Mouse (Mus musculus): ENCODE data around the gene Phactr3.

Gene Phactr3

DNA sequence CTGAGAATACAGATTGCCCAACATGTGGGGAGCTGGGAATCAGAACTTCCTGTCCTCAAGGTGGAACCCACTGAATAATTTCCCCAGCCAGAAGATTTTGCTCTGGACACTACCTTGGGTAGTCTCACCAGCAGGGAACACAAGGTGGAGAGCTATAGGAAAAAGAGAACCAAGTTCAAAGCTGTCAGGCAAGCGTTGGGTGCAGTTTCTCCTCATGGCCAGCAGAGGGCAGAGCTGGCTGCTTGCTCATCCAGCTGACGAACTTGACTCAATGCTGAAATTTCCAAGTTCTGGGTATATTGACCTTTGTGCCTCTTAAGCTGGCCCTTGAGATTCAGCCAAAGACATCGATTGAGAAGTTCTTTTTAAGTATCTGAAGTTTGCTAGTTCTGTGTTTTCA, 18.7 kb downstream of the Phactr3 start:
- DNase-seq, result peak; percentile 70

DNA sequence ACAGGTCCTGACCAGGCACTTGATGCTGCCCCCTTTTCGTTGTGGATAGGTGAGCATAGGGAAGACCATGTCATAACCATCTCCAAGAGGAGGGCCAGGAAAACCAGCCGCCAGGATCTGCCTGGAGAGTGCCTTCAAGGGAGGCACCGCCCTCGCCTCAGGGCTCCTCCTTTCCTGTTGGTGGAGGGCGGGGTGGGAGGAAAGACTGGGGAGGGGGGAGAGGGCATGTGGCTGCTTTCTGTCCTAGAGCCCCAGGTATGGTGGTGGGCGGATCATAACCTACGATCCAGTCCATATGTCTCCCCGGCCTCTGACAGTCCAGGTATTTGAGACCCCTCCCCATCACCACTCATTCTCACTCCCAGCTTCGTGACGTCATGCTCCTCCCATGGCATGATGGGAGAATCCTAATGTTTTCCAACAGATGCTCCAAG, 22.7 kb downstream of the Phactr3 start:
- peak; percentile 85 for DNase-seq

DNA sequence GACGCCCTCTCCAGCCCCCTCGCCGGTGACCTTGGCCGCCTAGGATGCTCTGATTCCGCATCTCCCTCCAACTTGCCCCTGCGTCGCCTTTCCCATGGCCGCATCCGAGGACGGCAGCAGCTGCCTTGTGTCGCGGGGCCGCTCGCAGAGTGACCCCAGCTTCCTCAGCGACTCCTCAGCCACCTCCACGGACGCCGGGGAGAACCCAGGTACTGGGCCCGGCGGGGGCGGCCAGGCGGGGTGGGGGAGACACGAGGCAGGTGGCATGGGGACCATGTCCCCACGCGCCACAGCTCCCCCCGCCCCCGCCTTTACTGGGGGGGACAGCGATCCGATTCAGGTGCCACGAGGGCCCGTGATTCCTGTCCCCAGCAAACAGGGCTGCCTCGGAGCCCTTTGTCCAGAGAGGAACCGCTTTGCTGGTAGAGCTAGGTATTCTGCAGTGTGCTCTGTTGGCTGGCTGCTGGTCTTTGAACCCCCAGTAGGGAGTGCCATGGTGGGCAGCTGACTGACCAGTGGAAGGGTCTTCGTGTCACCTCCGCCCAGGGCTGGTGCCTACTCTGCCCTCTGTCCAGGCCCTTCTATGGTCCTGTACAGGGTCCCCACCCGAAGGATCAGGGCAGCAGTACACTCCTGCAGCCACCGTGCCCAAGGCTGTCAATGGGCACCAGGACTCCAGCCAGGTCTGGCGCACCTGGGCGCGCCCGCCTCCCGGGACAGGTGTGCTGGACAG, 23.7 kb downstream of the Phactr3 start:
- DNase-seq, result peak; percentile 49

DNA sequence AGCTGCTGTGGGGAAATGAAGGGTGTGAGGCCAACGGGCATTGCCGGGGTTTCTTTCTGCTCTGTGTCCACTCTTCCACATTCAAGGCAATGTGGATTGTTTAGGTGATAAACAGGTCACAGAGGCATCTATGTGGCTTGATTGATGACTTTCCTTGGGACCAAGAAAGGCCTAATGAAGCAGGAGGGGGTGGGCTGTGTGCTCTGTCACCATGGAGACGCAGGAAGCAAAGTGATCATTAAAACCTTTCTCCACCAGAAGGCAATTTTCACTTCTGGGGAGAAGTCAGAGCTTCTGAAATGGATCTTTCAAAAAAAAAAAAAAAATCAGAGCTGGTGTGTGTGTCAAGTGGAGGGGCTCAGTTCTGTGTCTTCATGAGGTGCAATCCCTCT, 24.2 kb downstream of the Phactr3 start:
- DNase-seq, result no peak

DNA sequence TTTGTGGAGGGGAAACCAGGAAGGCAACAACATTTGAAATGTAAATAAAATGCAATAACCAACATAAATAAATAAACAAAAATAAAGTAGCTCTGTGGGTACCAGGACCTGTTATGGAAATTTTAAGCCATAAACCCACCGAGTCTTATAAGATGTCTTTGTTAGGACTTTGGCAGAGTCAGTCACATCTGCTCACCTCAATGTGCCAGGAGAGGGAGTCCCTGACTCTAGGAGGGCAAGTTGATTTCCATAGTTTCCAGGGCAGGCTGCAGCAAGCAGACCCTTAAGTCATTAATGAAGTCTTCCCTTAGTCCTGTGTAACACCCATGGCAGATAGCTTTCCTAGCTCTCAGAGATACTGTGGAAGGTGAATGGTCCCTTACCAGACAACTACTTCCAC, 25.1 kb downstream of the Phactr3 start:
- DNase-seq, result no peak

DNA sequence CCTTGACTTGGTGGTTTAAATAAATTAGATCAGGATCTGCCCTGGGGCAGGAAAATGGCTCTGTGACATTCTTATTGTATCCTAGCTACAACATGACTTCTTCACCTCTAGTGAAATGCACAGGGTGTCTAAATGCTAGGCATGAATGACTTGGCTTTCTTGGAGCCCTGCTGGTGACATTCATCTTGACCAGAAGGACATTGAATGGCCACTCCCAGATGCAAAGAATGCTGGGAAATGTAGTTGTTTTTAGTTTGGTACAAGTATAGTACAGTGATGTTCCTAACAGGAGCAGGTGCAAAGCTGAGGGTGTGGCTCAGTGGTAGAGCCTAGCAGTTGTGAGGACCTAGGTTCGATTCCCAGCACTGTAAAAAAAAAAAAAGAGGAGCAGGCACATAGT, 30.5 kb downstream of the Phactr3 start:
- DNase-seq, result no peak

DNA sequence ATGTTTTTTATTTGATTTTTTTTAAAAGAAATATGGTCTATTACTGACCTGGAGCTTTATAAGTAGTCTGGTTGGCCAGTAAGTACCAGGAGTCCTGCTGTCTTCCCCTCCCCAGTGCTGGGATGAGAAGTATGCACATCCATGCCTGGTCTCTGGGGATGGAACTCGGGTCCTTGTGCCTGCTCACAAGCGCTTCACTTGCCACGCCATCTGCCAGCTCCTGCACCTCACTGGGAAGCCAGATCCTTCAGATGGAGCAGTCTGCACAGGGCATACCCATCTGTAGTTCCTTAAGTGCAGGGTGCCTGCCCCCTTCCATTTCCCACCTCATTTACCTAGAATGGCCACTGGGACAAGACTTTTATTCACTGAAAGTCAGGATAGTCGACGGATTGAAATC, 31.9 kb downstream of the Phactr3 start:
- no peak for DNase-seq

DNA sequence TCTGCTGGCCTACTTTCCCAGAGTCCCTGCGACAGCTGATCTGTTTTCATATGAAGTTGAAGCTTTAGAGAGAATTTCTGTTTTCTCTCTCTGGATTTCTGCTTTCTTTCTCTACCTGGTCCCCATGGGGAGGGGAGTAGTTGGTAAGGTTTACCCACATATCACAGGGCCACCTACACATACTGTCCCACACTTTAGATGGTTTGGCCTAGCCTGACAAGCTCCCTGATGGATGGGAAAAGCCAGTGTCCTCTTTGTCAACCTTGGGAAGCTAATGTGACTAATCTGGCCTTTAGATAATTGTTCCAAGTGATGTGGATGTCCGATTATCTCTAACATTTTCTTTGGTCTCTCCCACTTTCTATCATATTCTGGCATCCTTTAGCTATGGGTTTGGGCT, 34.8 kb downstream of the Phactr3 start:
- no peak for DNase-seq

DNA sequence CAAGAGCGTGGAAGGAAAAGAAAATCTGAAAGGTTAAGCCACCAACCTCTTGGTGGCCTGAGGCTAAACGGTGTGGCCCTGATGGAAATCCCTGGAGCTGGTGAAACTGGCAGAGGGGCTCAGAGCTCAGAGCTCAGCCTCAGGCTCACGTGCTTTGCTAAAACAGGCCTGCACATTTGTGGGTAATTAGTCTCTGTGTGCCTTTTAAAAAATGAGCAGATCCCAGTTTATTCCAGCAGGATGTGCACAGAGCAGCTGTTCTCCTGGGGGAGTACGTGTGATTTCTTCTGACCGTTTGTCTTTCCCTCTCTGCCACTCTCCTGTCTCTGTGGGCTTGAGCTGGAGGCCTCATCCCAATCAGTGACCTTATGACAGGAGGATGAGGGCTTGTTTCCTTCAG, 35.4 kb downstream of the Phactr3 start:
- no peak for DNase-seq

DNA sequence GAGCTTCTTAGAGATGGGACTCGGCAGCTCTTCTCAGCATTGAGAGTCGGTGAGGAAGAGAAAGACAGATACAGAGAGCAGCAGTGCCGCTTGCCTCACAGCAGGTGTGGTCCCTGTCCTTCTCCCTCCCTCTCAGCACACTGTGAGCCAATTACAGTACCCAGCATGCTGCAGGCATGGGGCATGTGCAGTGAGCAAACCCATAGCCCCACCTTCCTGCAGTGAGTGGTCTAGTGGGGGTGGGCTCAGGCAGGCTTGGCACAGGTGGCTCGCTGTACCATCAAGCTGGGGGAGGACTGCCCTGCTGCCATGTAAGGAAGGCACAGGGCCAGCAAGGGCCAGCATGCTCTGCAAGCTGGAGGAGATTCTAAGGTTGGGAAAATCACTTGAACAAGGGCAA, 35.8 kb downstream of the Phactr3 start:
- DNase-seq, result peak; percentile 46

DNA sequence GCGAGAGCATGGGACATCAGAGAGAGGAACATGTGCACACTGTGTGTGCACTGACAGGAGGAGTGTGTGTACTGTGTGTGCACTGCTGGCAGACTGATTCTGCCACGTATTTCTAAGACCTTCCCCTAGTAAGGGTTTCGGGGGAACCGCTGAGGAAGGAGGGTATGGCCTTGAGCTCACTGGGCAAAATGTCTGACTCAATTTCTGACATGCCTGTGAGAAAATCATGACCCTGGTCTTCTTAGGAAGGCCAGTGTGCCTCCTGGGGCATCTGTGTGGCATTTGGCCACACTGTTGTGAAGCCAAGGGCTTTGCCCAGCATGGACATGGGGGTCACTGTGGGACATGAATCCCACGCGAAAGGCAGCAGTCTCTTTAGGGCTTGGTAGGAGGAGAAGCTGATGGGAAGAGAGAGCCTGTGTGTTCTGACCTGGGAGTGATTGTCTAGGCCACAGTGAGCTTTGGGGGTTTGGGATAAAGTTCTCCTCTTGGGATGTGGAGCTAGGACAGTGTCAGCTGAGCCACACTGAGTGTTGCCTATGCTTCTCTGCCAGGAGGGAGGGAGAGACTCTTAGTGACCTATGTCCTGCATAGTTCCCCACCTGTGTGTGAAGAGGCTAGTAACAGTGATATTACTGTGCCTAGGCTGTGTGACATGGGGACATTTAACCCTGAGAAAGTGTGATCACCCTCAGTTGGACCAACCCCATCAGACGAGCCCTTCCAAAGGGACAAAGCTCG, 36.6 kb downstream of the Phactr3 start:
- DNase-seq, result no peak

DNA sequence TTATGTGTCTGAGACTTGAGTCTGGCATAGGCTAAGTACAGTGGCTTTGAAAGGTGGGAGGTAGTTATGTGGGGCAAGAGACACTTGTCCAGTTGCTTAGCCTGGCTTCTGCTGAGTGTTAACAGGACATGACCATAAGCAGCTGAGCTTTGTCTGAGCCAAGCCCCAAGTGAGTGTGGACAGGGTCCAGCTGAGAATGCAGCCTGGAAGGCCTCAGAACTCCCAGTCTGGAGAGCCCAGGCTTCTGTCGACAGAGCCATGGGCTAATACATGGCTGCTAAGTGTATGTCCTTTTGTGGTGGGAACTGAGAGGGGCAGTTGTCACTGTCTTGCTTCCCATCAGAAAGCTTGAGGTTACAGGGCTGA, 37.1 kb downstream of the Phactr3 start:
- no peak for DNase-seq

DNA sequence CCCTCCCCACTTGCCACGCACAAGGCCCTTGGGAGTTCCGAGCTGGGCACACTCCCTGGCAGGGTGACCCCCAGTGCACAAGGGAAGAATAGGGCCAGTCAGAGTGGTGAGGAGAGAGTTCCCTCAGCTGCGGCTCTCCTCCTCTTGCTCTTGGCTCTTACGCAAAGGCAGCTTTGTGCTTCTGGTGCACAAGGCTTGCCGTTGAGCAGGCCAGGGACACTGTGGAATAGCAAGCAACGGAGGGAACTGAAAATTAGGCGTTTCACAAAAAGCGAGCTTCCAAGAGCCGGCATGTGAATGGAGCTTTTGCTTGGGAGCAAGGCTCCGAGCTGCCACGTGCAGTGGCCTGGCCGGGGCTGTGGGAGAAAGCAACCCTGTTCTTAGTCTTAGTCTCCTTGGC, 40.2 kb downstream of the Phactr3 start:
- peak; percentile 63 for DNase-seq

DNA sequence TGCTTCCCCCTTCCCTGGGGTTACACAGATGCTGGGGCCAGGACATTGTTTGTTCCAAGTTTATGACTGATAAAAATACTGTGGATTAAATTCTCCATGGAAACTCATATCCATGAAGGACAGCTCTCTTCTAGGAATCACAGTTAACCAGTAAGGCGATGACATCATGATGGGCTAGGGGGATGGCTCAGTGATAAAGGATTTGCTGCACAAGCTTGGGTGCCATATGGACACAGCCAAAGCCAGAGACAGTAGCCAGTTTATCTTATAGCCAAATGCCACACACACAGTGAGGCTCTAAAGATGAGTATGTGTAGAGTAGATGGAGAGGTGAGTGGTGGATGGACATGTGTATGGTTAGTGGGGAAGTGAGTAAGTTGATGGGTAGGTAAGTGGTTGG, 45.2 kb downstream of the Phactr3 start:
- no peak for DNase-seq

DNA sequence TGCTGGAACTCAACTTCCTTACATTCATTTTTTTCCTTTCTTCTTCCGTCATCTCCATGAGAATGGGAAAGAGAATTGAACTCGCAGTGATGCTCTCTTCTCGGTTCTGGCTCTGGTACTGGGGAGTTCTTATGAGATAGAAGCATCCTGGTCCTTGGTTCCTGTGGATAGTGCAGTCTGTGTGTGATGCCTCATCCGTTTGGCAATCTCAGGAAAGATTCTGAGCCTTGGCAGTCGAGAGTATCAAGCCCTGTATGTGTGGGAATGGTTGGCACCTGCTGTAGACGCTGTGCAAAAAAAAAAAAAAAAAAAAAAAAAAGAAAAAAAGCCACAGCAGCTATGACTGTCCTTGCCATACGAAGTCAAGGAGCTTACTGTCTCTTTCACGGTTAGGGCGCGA, 47.2 kb downstream of the Phactr3 start:
- DNase-seq, result no peak

DNA sequence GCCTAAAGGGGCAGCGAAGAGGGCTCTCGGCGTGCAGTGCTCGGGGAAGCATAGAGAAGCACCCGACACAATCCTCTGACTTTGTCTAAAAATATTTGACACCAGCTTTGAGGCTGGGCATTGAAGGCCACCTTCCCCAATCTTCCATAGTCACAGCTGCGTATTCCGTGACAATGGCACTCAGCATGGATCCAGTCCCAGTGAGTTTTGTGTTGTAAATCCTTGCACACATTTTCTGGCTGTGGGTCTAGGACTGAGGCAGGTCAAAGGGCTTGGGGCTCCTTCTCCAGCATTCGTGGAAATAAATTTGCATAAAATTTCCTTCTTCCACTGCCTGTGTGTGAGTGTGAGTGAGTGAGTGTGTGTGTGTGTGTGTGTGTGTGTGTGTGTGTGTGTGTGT, 51.2 kb downstream of the Phactr3 start:
- DNase-seq, result no peak

DNA sequence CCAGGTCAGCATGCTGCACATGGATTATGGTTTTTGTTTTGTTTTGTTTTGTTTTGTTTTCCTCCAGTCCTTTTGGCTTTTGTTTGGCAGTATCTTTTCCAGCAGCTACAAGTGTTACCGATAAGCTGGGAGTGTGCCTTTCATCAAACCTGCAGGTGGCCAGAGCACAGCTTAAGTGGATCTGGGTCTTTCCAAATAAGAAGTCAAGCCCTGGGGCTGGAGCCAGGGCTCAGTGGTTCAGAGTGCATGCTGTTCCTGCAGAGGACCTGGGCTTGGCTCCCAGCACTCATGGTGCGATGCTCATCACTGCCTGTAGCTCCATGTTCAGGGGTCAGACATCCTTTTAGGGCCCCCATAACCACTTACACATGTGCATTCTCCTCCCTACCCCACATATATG, 55.2 kb downstream of the Phactr3 start:
- DNase-seq, result no peak

DNA sequence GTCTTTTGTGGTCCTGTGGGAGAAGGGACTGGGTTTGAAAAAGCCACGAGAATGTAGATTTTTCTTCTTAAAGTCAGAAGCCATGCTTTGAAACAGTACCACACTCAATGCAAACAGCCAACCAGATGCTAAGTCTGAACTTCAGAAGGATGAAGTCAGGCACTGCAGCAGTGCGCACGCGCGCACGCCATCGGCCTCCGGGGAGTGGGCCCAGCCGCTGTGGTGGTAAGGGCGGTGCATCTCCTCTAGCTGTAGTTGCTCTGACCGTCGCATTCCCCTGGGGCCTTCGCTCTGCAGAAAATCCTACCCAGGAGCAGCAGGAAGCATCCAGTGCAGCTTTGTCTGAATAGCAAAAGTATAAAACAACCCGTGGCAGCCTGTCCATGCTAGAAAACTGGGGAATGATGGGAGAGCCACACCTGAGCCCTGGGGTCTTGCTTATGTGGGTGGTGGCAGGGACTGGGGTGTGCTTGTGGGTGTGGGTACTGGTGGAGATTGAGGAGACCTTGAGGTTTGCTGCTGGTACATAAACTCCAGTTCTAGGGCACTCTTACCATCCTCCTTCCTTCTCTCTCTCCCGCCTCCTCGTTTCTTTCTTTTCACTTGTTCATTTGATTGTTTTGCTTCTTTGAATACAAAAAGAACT, 56.6 kb downstream of the Phactr3 start:
- DNase-seq, result peak; percentile 48

DNA sequence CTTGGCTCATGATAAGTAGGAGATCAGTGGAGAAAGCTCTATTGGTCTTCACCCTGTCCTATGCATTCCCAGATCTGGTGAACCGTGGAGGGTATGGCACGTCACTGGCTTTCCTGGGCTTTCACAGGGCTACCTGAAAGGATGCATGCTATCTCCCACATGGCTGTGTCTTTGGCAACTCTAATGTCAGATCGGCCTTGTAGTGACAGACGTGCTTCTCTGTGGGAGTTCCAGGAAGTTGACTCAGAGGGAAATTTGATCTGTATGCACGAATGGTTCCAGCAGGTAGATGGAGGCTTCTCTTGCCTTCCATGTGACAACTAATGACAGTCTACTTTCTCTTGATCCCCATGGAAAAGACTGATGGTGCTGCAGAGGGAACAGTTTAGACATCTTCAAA, 65.5 kb downstream of the Phactr3 start:
- no peak for DNase-seq

DNA sequence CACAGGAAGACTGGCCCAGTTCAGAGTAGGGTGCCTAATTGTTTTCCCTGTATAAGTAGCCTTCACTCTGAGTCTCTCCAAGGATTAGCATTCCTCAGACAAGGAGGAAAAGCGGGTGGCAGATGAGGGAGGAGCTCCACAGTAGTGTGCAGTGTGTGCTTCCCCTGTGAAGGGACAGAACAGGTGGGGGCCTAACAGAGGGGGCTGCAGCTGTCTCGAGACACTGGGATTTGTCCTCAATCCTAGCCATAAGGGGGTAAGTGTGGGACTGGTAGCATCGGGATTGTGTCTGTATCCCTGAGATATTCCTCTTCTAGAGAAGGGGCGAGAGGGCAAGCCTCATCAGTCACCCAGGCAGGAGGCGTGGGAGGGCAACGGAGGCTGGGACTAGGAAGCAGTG, 66.1 kb downstream of the Phactr3 start:
- DNase-seq, result no peak

DNA sequence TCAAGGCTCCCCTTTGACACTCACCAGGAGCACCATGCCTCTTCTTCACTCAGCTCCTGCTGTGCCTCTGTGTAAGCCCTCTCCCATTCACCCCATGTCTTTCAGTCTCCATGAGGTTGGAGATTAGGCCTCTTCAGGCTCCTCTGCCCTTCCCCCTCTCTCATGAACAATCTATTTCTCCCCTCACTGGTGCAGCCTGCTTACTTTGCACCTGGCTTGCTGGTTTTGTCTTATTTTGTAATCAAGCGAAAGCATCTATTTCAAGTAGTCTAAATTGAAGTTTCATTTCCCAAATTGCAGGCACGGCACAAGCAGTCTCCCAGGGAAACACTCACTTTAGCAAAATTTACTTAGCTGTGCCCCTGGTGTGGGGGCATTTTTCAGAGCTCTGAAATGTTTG, 70.2 kb downstream of the Phactr3 start:
- DNase-seq, result no peak

DNA sequence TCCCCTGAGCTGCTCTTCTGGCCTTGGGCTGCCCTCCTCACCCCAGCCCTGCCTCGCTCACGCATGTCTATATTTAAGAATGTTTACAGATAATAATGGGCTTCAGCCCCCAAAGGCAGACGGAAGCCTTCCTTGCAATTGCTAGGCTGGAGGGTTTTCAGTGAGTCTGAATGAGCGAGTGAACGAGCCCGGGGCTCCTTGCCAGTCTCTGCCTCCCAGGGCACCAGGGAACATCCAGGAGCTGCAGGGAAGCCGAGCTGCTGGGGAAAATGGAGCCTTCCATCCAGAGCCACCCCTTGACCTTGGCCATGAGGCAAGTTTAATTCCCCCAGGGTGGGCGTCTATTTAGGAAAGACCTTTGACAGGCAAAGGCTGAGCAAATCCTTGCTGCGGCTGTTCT, 74.1 kb downstream of the Phactr3 start:
- no peak for DNase-seq

DNA sequence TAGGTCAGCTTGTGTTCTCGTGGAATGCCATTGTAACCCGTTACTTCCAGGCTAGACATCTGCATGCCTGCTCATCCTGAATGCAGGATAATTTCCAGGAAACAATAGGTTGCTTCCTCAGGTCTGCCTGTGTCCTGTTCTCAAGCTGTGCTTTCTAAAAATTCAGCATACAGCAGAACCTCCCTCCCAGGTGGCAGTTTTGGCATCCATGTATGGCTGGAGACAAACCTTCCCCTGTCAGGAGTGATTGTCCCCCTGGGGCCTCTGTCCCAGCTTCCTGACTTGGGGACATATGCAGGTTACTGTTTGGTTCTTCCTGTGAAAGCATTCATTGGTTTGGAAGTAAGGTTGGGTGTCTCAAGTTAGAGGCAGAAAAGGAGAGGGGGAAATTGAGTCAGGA, 74.7 kb downstream of the Phactr3 start:
- no peak for DNase-seq

DNA sequence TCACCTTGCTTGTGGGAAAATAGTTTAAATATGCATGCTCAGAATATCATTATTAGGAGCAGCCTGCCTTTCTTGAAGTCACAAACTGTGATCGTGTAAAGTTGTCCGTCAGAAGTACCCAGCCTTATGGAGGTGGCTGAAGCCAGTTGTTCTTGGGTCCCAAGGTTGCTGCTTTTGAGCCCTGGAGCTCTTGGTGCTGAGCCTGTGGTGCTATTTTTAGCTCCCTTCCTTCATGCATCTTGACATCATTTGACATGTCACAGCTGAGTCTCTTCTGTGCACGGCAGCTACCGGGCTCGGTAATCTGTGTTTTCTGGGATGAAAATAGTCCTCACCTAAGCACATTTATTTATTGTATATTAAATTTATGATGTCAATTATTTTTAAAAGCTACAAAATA, 76.1 kb downstream of the Phactr3 start:
- DNase-seq, result no peak

Measured in right cerebral cortex, postnatal 25 days (tissue).